Mouse (Mus musculus) embryonic fibroblast, embryonic 13.5 days (primary cell): ENCODE results near the gene Shisa2. TPM values are rescaled to one million over a fixed set of nuclear protein-coding genes. Genes with fewer than 3 reads are reported as not detected.

Experiments
- H3K27ac ChIP-seq: 2 replicates; pipeline ENCODE4 v1.5.1; 2012; ENCODE audit warnings: low read length, control low read depth, inconsistent platforms; ENCODE audit not compliant: insufficient read depth
- H3K4me1 ChIP-seq: 2 replicates; pipeline ENCODE4 v1.6.1; 2011; ENCODE audit warnings: low read length; ENCODE audit not compliant: control insufficient read depth, insufficient read depth
- H3K4me3 ChIP-seq: 2 replicates; pipeline ENCODE4 v1.5.1; 2011; ENCODE audit warnings: mild to moderate bottlenecking, control low read depth, low read length; ENCODE audit not compliant: insufficient read depth
- CTCF ChIP-seq: IDR thresholded peaks from 2 replicates; pipeline ENCODE4 v1.5.1; 2011; ENCODE audit warnings: mild to moderate bottlenecking, control low read depth, low read length, moderate library complexity, borderline replicate concordance; ENCODE audit not compliant: insufficient read depth
- POLR2A ChIP-seq: IDR thresholded peaks from 2 replicates; pipeline ENCODE4 v1.6.1; 2011; ENCODE audit warnings: low read depth, mild to moderate bottlenecking, control low read depth, low read length, moderate library complexity
- polyA plus RNA-seq: library from polyadenylated mRNA; stranded (reverse); fragments of >200 nt; gene quantifications from 2 replicates; pipeline ENCODE4 v1.2.4, GENCODE M21; 2011; ENCODE audit warnings: low read depth; ENCODE audit not compliant: missing spikeins, insufficient read length

The Shisa2 gene
- polyA plus RNA-seq, 1 experiment: 2.1 TPM

- TF ChIP-seq CTCF: no peak
- TF ChIP-seq POLR2A: no peak
- Histone ChIP-seq H3K4me3 (no peak overlapping the region), H3K4me1 (no peaks in the 10 kb centered on the region; the same call in 1 of the 2 replicates), H3K27ac (no peak overlapping the region)
Measured at GRCm38 (mm10) chr14:59644896-59645295, 19.8 kb downstream of the Shisa2 start.

DNA sequence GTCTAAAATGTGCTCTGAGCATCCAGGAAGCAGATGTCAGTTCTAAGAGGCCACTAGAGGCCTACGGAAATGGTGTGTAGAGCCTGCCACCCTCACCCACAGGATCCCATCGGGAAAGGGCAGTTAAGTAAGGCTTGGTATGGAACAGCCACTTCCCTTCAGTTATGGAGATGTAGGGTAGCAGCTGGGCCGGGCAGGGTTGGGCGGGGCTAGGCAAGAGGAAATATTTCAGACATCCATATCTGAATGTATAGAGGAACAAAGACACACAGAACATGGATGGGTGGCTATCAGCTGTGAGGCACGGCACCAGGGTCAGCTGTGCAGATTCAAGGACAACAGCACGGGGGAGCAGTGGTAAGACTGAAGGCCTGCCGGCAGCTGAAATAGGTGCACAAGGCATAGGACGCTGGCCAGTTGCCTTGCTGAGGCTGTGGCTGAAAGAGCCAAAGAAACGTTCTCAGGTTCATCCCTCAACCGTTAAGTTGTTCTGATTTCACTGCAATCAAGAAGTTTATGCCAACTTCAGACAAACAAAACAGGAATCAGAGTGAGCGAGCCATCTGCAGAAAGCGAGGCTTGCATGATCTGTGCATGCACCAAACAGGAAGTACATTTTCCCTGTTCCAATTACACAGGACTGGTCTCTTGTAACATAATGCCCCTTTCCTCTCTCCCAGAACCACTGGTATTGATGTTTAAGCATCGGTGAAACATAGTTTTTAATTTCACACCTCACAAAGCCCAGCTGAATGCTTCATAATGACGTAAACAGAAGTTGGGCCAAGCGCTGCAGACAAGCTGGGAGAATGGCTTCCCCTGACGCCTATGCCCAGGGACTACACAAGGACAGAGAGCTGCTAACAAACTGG lies 22.0 kb downstream of the Shisa2 start:
- Histone ChIP-seq H3K4me3 (no peak overlapping the region), H3K27ac (no peak overlapping the region), H3K4me1 (no peaks in the 10 kb centered on the region; the same call in 1 of the 2 replicates)
- TF ChIP-seq CTCF (no peak), POLR2A (no peak)

- TF ChIP-seq CTCF (no peak), POLR2A (no peak)
- Histone ChIP-seq H3K4me1 (no peaks in the 10 kb centered on the region; the same call in 1 of the 2 replicates), H3K4me3 (no peak overlapping the region), H3K27ac (no peak overlapping the region)
Measured at GRCm38 (mm10) chr14:59648611-59649010, 23.5 kb downstream of the Shisa2 start.

DNA sequence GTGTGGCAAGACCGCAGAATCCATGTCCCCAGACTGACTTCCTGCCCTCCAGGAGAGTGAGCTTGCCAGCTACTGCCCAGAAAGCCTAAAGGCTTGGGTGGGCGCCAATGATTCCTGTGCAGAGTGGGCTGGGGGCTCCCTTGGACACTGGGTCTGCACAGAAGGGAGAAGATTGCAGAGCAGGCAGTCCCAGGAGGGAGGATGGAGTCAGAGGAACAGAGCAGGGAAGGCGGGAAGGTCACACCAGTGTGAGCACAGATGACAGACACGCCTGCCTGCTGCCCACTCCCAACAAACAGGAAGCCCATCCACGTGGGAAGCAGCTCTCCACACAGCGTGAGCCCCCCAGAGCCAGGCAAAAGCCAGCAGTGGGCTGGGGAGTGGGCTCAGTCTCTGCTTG lies 24.2 kb downstream of the Shisa2 start:
- Histone ChIP-seq H3K4me1 (no peaks in the 10 kb centered on the region), H3K27ac (no peak overlapping the region), H3K4me3 (no peak overlapping the region)
- TF ChIP-seq POLR2A: no peak
- TF ChIP-seq CTCF: no peak

DNA sequence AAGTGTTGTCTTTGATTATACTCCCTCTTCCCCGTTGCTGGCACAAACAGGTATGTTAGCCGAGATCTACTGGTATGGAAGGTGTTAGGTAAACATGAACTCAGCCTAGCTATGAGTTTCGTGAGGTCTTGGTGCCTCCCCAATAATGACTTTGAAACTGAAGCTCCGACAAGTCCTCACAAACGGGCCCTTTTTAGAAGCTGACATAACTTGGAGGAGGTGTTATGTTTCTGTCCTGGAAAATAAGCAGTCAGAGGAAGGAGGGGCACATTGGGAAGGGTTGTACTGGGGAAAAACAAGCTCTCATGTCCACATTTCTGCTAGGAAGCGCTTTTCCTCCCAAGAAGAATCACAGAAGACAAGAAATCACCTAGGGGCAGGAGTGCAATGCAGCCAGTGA lies 31.5 kb downstream of the Shisa2 start:
- H3K27ac ChIP-seq: no peak overlapping the region
- no peak for TF ChIP-seq CTCF
- H3K4me3 ChIP-seq: no peak overlapping the region
- H3K4me1 ChIP-seq: peaks cover 2% of the 10 kb centered on the region

DNA sequence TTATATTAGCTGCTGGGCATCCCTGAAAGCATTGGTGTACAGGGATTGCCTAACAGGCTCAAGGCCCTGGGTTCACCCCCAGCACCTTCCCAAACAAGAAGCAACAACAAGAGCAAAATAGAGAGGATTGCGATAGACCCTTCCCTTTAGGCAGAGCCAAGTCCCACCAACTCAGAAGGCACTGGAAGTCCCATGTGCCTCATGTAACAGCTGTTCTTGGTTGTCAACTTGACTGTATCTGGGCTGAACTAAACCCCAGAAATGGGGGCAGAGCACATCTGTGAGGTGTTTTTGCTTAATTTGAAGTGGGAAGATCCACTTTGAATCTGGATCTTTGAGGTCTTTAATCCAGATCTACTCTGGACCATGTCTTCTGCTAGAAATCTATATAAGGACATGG lies 32.0 kb downstream of the Shisa2 start:
- peaks cover 2% of the 10 kb centered on the region for H3K4me1 ChIP-seq
- TF ChIP-seq CTCF (no peak), POLR2A (no peak)
- no peak overlapping the region for H3K4me3 ChIP-seq
- H3K27ac ChIP-seq: no peak overlapping the region

DNA sequence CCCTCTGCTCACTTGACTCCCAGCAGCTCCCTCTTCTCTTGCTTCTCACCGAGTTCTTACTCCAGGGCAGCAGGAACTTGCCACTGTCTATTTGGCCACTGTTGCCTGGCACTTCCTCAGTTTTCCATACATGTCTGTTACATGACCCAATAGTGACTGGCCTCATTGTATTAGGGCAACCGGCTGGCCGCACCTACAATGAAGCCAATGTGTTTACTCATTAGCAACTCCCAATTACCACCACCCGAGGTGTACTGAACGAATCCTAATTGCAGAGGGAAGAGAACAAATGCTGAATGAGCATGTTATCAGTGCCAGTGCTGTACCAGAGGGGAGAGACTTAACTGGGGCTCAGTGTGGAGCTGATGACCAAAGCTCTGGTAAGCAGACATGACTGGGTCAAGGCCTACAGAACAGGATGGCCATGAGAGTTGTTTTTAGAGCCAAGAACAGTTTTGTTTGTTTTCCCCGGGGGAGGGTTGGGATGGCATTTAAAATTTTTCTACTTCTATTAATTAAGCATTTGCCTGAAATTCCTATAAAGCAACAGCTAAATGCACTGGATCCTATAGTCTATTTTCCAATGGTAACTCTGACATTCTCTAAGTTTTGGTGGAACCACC lies 47.9 kb downstream of the Shisa2 start:
- Histone ChIP-seq H3K27ac (no peak overlapping the region), H3K4me1 (no peaks in the 10 kb centered on the region; the same call in 1 of the 2 replicates), H3K4me3 (no peak overlapping the region)
- no peak for TF ChIP-seq CTCF
- no peak for TF ChIP-seq POLR2A

GRCm38 (mm10) chr14:59674556-59674955 lies 49.4 kb downstream of the Shisa2 start:
- Histone ChIP-seq H3K4me1 (no peaks in the 10 kb centered on the region; the same call in 1 of the 2 replicates), H3K27ac (no peak overlapping the region), H3K4me3 (no peak overlapping the region)
- TF ChIP-seq CTCF (no peak), POLR2A (no peak)

- H3K27ac ChIP-seq: no peak overlapping the region
- H3K4me3 ChIP-seq: no peak overlapping the region
- TF ChIP-seq POLR2A (no peak), CTCF (no peak)
- H3K4me1 ChIP-seq: no peaks in the 10 kb centered on the region; the same call in 1 of the 2 replicates
Measured at GRCm38 (mm10) chr14:59675330-59675729, 50.2 kb downstream of the Shisa2 start.

DNA sequence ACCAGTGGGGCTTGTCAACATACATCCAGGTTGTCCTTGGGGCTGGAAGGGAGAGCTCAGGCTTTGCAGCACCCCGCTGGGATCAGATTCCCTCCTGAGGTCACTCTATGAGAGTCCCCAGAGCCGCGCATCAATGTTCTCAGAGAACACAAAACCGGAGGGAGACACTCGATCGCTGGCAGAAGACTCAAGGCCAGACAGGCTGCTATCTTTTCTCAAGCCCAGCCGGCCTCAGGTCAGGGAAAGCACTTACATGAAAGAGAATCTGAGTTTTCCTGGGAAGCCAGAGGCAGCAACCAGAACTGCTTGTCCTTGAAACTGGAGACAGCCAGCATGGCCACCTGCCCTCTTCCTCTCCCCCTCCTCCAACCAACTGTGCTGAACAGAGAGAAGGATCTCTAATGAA lies 52.5 kb downstream of the Shisa2 start:
- Histone ChIP-seq H3K4me1 (no peaks in the 10 kb centered on the region), H3K27ac (no peak overlapping the region), H3K4me3 (no peak overlapping the region)
- TF ChIP-seq CTCF: no peak
- TF ChIP-seq POLR2A: no peak

Other genes with a start within 250 kb of the Shisa2 start
- 0.73 and 1.4 TPM in 2 replicates for gene Phf11c, start 229.9 kb upstream of the Shisa2 start, polyA plus RNA-seq
- gene Setdb2, start 184.4 kb upstream of the Shisa2 start, polyA plus RNA-seq: 8.0 and 8.4 TPM in 2 replicates
- gene Cab39l, start 184.3 kb upstream of the Shisa2 start, polyA plus RNA-seq: 32.3 and 35.2 TPM in 2 replicates
- 15.8 and 18.6 TPM in 2 replicates for gene Cdadc1, start 27.3 kb upstream of the Shisa2 start, polyA plus RNA-seq